Mouse (Mus musculus): Measurements from ENCODE around the gene Rps28. TPM values are rescaled to one million over a fixed set of nuclear protein-coding genes. Genes with fewer than 3 reads are reported as not detected.

The Rps28 gene
- polyA plus RNA-seq, 1 experiment from 2014 or later: 407 TPM

DNA sequence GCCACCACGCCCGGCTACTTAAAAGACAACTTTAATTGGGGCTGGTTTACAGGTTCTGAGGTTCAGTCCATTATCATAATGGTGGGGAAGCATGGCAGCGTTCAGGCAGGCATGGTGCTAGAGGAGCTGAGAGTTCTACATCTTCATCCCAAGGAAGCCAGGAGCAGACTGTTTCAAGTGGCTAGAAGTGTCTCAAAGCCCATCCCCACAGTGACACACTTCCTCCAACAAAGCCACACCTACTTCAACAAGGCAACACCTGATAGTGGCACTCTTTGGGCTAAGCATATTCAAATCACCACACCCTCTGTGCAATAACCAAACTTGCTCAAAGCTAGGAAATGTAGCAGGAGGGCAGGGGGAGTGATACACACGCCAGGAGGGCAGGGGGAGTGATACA, 20.2 kb downstream of the Rps28 start:
- no peaks in the 10 kb centered on the region for H3K9me3 ChIP-seq (replicated peaks; ENCODE audit: control insufficient read depth, low read length, poor library complexity, severe bottlenecking)
- no peak for ATAC-seq
- H3K4me3 ChIP-seq (ENCODE audit: low read depth, low read length): no peak overlapping the region
- no peaks in the 10 kb centered on the region for H3K36me3 ChIP-seq (ENCODE audit: control insufficient read depth, insufficient read depth, low read length)
- H3K27me3 ChIP-seq (ENCODE audit: control insufficient read depth, insufficient read depth, low read depth, low read length): no peaks in the 10 kb centered on the region; the same call in 1 of the 2 replicates
- no peak overlapping the region for H3K9ac ChIP-seq (ENCODE audit: low read depth, low read length)
- 57% methylated on average over 4 of the region's 4 CpGs for WGBS
- H3K27ac ChIP-seq (ENCODE audit: low read length): no peak overlapping the region
- H3K4me1 ChIP-seq (ENCODE audit: control insufficient read depth, insufficient read depth, low read length): no peaks in the 10 kb centered on the region
- no peak overlapping the region for H3K4me2 ChIP-seq (ENCODE audit: low read length)

DNA sequence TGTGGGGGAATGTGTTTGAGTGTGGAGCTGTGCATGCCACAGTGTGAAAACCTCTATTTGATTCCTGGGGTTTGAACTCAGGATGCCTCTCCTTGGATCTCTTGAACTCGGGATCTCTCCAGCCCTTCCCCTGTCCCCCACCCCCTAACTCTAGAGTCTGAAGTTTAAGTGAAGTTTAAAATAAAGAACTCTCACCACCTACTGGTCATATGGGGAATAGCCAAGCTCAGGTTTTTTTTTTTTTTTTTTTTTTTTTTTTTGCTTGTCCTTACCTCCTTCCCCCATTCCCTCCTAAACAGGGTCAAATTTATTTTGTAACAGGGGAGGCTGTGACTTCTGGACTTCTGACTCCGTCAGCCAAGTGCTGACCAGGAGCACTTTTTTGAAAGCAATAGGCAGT, 22.1 kb downstream of the Rps28 start:
- 3% methylated on average over 2 of the region's 2 CpGs for WGBS

DNA sequence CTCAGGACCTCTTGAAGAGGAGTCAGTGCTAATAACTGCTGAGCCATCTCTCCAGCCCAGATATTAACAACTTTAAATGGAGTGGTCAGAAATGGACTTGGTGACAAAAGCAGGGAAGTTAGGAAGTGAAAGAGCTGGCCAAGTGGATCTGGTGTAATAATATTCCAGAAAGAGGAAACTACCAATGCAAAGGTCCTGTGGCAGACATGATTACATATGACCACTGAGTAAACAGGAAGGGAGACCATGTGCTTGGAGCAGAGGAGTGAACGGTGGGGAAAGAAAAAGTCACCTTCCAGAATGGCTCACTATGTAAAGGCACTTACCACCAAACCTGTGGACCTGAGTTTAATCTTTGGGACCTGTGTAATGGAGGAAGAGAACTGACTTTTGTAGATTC, 25.1 kb downstream of the Rps28 start:
- H3K4me3 ChIP-seq (ENCODE audit: low read depth, low read length): no peak overlapping the region
- 77% methylated on average over 1 of the region's 1 CpGs for WGBS
- no peak for ATAC-seq
- H3K4me2 ChIP-seq (ENCODE audit: low read length): no peak overlapping the region
- no peak overlapping the region for H3K27ac ChIP-seq (ENCODE audit: low read length)
- H3K9ac ChIP-seq (ENCODE audit: low read depth, low read length): no peak overlapping the region
- H3K4me1 ChIP-seq (ENCODE audit: control insufficient read depth, insufficient read depth, low read length): no peaks in the 10 kb centered on the region
- no peaks in the 10 kb centered on the region for H3K27me3 ChIP-seq (ENCODE audit: control insufficient read depth, insufficient read depth, low read depth, low read length)
- no peaks in the 10 kb centered on the region for H3K9me3 ChIP-seq (replicated peaks; ENCODE audit: control insufficient read depth, low read length, poor library complexity, severe bottlenecking)
- no peaks in the 10 kb centered on the region for H3K36me3 ChIP-seq (ENCODE audit: control insufficient read depth, insufficient read depth, low read length)

More for the DNA sequence above, 22.1 kb downstream of the Rps28 start:
- Histone ChIP-seq H3K27me3 (ENCODE audit: control insufficient read depth, insufficient read depth, low read depth, low read length) (no peaks in the 10 kb centered on the region; the same call in 1 of the 2 replicates), H3K27ac (ENCODE audit: low read length) (no peak overlapping the region), H3K9ac (ENCODE audit: low read depth, low read length) (no peak overlapping the region), H3K9me3 (replicated peaks; ENCODE audit: control insufficient read depth, low read length, poor library complexity, severe bottlenecking) (no peaks in the 10 kb centered on the region), H3K4me1 (ENCODE audit: control insufficient read depth, insufficient read depth, low read length) (no peaks in the 10 kb centered on the region), H3K4me3 (ENCODE audit: low read depth, low read length) (no peak overlapping the region), H3K4me2 (ENCODE audit: low read length) (no peak overlapping the region), H3K36me3 (ENCODE audit: control insufficient read depth, insufficient read depth, low read length) (no peaks in the 10 kb centered on the region)
- no peak for ATAC-seq

DNA sequence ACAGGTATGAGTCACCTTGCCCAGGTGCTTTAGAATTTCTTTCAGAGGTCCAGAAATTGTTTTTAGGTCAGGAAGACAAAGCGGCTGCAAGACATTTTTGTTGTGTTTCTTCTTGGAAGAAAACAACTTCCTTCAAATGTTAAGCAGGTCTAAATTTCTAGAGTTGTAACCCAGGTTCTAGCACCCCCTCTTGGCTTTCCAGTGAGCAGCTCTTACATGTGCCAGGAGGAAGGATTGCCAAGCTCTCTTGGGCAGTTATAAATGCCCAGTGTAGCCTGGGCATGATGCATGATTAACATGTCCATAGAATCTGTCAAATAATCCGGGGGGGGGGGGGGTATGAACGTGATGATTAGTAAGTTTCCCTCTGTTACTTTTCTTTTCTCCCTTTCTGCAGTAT, 26.1 kb downstream of the Rps28 start:
- no peak for ATAC-seq
- Histone ChIP-seq H3K36me3 (ENCODE audit: control insufficient read depth, insufficient read depth, low read length) (no peaks in the 10 kb centered on the region), H3K27me3 (ENCODE audit: control insufficient read depth, insufficient read depth, low read depth, low read length) (no peaks in the 10 kb centered on the region), H3K4me1 (ENCODE audit: control insufficient read depth, insufficient read depth, low read length) (no peaks in the 10 kb centered on the region), H3K4me2 (ENCODE audit: low read length) (no peak overlapping the region), H3K27ac (ENCODE audit: low read length) (no peak overlapping the region), H3K9me3 (replicated peaks; ENCODE audit: control insufficient read depth, low read length, poor library complexity, severe bottlenecking) (no peaks in the 10 kb centered on the region), H3K4me3 (ENCODE audit: low read depth, low read length) (no peak overlapping the region), H3K9ac (ENCODE audit: low read depth, low read length) (no peak overlapping the region)
- 50% methylated on average over 3 of the region's 3 CpGs for WGBS

DNA sequence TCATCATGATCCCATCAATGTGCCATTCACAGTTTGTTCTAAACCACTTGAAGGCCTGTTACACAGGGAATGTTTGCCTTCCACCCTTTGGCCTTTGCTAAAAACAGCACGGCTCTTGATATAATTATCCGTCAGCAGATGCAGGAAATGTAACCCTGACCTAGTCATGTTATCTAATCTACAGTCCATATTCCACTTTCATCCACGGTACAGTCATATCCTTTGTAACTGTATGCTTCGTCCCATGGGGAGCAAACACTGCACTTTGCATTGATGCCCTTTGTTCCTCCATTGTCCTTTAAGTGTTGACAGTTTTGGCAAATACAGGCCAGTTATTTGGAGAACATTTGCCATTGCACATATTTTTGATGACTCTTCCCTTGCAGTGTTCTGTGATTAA, 35.6 kb downstream of the Rps28 start:
- no peak overlapping the region for H3K4me3 ChIP-seq (ENCODE audit: low read depth, low read length)
- no peak for ATAC-seq
- no peaks in the 10 kb centered on the region for H3K4me1 ChIP-seq (ENCODE audit: control insufficient read depth, insufficient read depth, low read length)
- 83% methylated on average over 4 of the region's 4 CpGs for WGBS
- no peaks in the 10 kb centered on the region for H3K27me3 ChIP-seq (ENCODE audit: control insufficient read depth, insufficient read depth, low read depth, low read length)
- H3K36me3 ChIP-seq (ENCODE audit: control insufficient read depth, insufficient read depth, low read length): no peaks in the 10 kb centered on the region
- H3K27ac ChIP-seq (ENCODE audit: low read length): no peak overlapping the region
- H3K9ac ChIP-seq (ENCODE audit: low read depth, low read length): no peak overlapping the region
- H3K9me3 ChIP-seq (replicated peaks; ENCODE audit: control insufficient read depth, low read length, poor library complexity, severe bottlenecking): no peaks in the 10 kb centered on the region
- H3K4me2 ChIP-seq (ENCODE audit: low read length): no peak overlapping the region

DNA sequence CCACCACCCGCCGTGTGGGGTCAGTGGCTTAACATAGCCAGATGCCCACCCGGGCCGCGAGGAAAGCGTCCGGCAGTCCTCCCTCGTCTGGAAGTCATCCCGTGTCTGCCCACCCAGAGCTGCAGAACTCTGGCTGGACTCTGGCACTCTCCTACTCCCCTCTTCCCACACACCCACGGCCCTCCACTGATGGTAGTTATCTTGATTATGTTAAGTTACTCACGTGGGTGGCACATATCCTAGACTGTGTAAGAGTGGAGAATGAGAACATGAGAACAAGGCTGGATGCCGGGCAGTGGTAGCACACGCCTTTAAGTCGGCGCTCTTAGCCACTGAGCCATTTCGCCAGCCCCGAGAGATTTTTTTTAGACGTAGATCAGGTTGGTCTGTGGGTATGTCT, 38.0 kb downstream of the Rps28 start:
- H3K4me1 ChIP-seq (ENCODE audit: control insufficient read depth, insufficient read depth, low read length): peaks cover 5% of the 10 kb centered on the region; the same call in 1 of the 2 replicates
- H3K36me3 ChIP-seq (ENCODE audit: control insufficient read depth, insufficient read depth, low read length): no peaks in the 10 kb centered on the region

DNA sequence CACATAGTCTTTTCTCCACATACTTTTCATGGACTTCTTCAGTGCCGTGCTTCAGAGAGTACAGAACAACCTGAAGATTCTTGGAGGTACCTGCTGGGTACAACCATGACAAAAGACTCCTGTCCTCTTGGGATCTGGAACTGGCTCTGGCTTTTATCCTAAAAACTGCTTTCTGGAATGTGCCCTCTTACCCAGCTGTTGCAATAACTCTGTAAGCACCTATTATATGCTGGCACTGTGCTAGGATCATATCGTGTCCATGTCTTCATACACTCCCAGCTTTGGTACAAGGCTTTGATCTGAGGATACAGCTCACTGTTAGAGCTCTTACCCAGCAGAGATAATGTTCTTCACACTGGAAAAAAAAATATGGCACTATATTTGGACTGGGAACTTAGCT, 39.4 kb downstream of the Rps28 start:
- Histone ChIP-seq H3K27me3 (ENCODE audit: control insufficient read depth, insufficient read depth, low read depth, low read length) (no peaks in the 10 kb centered on the region), H3K4me3 (ENCODE audit: low read depth, low read length) (no peak overlapping the region), H3K4me2 (ENCODE audit: low read length) (no peak overlapping the region), H3K4me1 (ENCODE audit: control insufficient read depth, insufficient read depth, low read length) (peaks cover 12% of the 10 kb centered on the region; the same call in 1 of the 2 replicates), H3K36me3 (ENCODE audit: control insufficient read depth, insufficient read depth, low read length) (no peaks in the 10 kb centered on the region), H3K9ac (ENCODE audit: low read depth, low read length) (no peak overlapping the region), H3K27ac (ENCODE audit: low read length) (no peak overlapping the region), H3K9me3 (replicated peaks; ENCODE audit: control insufficient read depth, low read length, poor library complexity, severe bottlenecking) (no peaks in the 10 kb centered on the region)
- WGBS: 92% methylated on average over 2 of the region's 2 CpGs
- ATAC-seq: no peak

More for the DNA sequence above, 38.0 kb downstream of the Rps28 start:
- Histone ChIP-seq H3K27ac (ENCODE audit: low read length) (no peak overlapping the region), H3K9me3 (replicated peaks; ENCODE audit: control insufficient read depth, low read length, poor library complexity, severe bottlenecking) (no peaks in the 10 kb centered on the region), H3K4me3 (ENCODE audit: low read depth, low read length) (no peak overlapping the region), H3K27me3 (ENCODE audit: control insufficient read depth, insufficient read depth, low read depth, low read length) (no peaks in the 10 kb centered on the region), H3K4me2 (ENCODE audit: low read length) (no peak overlapping the region), H3K9ac (ENCODE audit: low read depth, low read length) (no peak overlapping the region)
- 88% methylated on average over 18 of the region's 18 CpGs for WGBS
- no peak for ATAC-seq

DNA sequence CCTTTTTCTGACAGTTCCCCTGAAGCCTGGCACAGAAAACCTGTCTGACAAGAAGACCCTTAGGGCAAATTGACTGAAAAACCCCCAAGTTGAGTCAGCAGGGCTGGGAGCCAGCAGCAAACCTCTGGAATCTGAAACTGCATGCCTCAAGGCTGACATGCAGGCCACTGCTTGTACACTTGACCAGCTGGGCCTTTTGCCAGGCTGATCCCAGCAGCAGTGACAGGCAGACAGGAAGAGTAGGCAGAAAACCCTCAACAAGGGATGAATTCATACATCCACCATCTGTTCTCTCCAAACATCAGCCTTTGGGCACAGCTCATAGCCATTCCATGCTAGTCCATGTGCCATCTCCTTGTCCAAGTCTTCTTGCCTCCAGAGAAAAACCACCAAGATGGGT, 41.0 kb downstream of the Rps28 start:
- Histone ChIP-seq H3K4me3 (ENCODE audit: low read depth, low read length) (no peak overlapping the region), H3K27me3 (ENCODE audit: control insufficient read depth, insufficient read depth, low read depth, low read length) (no peaks in the 10 kb centered on the region), H3K9me3 (replicated peaks; ENCODE audit: control insufficient read depth, low read length, poor library complexity, severe bottlenecking) (no peaks in the 10 kb centered on the region), H3K27ac (ENCODE audit: low read length) (no peak overlapping the region), H3K4me2 (ENCODE audit: low read length) (no peak overlapping the region), H3K9ac (ENCODE audit: low read depth, low read length) (no peak overlapping the region), H3K36me3 (ENCODE audit: control insufficient read depth, insufficient read depth, low read length) (no peaks in the 10 kb centered on the region), H3K4me1 (ENCODE audit: control insufficient read depth, insufficient read depth, low read length) (peaks cover 12% of the 10 kb centered on the region; the same call in 1 of the 2 replicates)
- no peak for ATAC-seq

DNA sequence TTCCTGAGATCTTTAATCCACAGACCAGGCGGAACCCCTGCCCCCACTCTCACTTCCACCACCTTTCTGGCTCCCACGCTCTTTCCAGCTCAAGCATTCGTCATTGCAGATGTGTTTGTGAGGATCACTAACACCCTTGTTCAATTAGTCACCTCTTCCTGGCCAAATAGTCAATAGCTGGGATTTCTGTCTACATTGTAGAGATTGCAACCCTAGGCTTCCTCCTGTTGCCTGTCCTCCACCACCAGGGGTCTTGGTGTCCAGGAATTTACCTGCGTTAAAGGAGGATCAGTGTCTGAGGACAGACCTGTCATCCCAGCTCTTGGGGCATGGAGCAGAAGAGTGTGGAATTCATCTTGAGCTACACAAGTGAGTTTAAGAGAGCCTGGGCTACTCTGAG, 42.3 kb downstream of the Rps28 start:
- Histone ChIP-seq H3K4me2 (ENCODE audit: low read length) (peak overlapping the region; percentile 95), H3K4me3 (ENCODE audit: low read depth, low read length) (peak overlapping the region; percentile 50; the same call in 1 of the 2 replicates), H3K27me3 (ENCODE audit: control insufficient read depth, insufficient read depth, low read depth, low read length) (no peaks in the 10 kb centered on the region), H3K27ac (ENCODE audit: low read length) (no peak overlapping the region), H3K36me3 (ENCODE audit: control insufficient read depth, insufficient read depth, low read length) (no peaks in the 10 kb centered on the region), H3K4me1 (ENCODE audit: control insufficient read depth, insufficient read depth, low read length) (peaks cover 12% of the 10 kb centered on the region; the same call in 1 of the 2 replicates), H3K9ac (ENCODE audit: low read depth, low read length) (no peak overlapping the region), H3K9me3 (replicated peaks; ENCODE audit: control insufficient read depth, low read length, poor library complexity, severe bottlenecking) (no peaks in the 10 kb centered on the region)
- WGBS: 40% methylated on average over 4 of the region's 4 CpGs
- ATAC-seq: no peak
